Mouse (Mus musculus) kidney, adult 2 months (tissue): ENCODE results near the gene Stxbp2. TPM values are rescaled to one million over a fixed set of nuclear protein-coding genes. Genes with fewer than 3 reads are reported as not detected.

Experiments
- DNase-seq: peaks from one replicate; pipeline ENCODE4 v3.0.0; 2021
- H3K27ac ChIP-seq: fragments of 200-500 bp; 2 replicates; pipeline ENCODE4 v1.5.1; 2012; ENCODE audit warnings: low read depth, low read length, control low read depth, inconsistent platforms; ENCODE audit not compliant: insufficient read depth
- H3K27me3 ChIP-seq: fragments of 200-500 bp; replicated peaks from 2 replicates; pipeline ENCODE4 v1.6.1; 2012; ENCODE audit warnings: mild to moderate bottlenecking, moderate library complexity, low read length, inconsistent platforms; ENCODE audit not compliant: control insufficient read depth, insufficient read depth
- H3K36me3 ChIP-seq: fragments of 200-500 bp; 2 replicates; pipeline ENCODE4 v1.6.1; 2012; ENCODE audit warnings: mild to moderate bottlenecking, moderate library complexity, low read length, inconsistent platforms; ENCODE audit not compliant: control insufficient read depth, insufficient read depth
- H3K4me1 ChIP-seq: fragments of 200-500 bp; 2 replicates; pipeline ENCODE4 v1.6.1; 2011; ENCODE audit warnings: low read length; ENCODE audit not compliant: control insufficient read depth, insufficient read depth
- H3K4me3 ChIP-seq: fragments of 200-500 bp; 2 replicates; pipeline ENCODE4 v1.5.1; 2011; ENCODE audit warnings: mild to moderate bottlenecking, low read depth, low read length, control low read depth; ENCODE audit not compliant: insufficient read depth
- CTCF ChIP-seq: fragments of 200-500 bp; conservative IDR thresholded peaks from 2 replicates; pipeline ENCODE4 v1.5.1; 2011; ENCODE audit warnings: low read depth, mild to moderate bottlenecking, control low read depth, low read length, moderate library complexity, mixed read lengths; ENCODE audit not compliant: insufficient read depth, insufficient read length
- POLR2A ChIP-seq: fragments of 200-500 bp; IDR thresholded peaks from one replicate; pipeline ENCODE4 v1.6.1; 2011; ENCODE audit warnings: low read depth, low read length, control low read depth
- WGBS: fragments of 180-500 bp; shearing (Covaris S2); methylation state at CpG from one replicate; pipeline ENCODE4 v1.1.7; 2018; 5-methylcytosine and 5-hydroxymethylcytosine counted together
- polyA plus RNA-seq: library from polyadenylated mRNA; depleted of rRNA; stranded (reverse); fragments of >200 nt; gene quantifications from 2 replicates; pipeline ENCODE4 v1.2.3, GENCODE M21; 2012

Gene Stxbp2
- polyA plus RNA-seq, 1 experiment, result 169 TPM

- Histone ChIP-seq H3K27me3 (no peaks in the 10 kb centered on the region), H3K36me3 (no peaks in the 10 kb centered on the region), H3K27ac (no peak within 1 kb of the TSS), H3K4me1 (no peaks in the 10 kb centered on the region; the same call in 1 of the 2 replicates), H3K4me3 (peak within 1 kb of the TSS; percentile 70)
- no peak for TF ChIP-seq POLR2A
- peak; percentile 95 for TF ChIP-seq CTCF
- DNase-seq, result peak; percentile 86
- WGBS, result under 1% methylated on average over 23 of the region's 23 CpGs
These were observed 41.3 kb downstream of the Stxbp2 start, which contains the start of gene Fcor for GRCm38 (mm10) chr8:3671980-3672491. Gene Fcor (minus strand): TSS chr8:3672362.

GRCm38 (mm10) chr8:3674671-3675070, 43.9 kb downstream of the Stxbp2 start:
- 68% methylated on average over 3 of the region's 3 CpGs for WGBS
- Histone ChIP-seq H3K27me3 (no peaks in the 10 kb centered on the region), H3K4me3 (no peak overlapping the region), H3K4me1 (peaks cover 4% of the 10 kb centered on the region; the same call in 1 of the 2 replicates), H3K27ac (no peak overlapping the region), H3K36me3 (no peaks in the 10 kb centered on the region)
- DNase-seq, result no peak
- no peak for TF ChIP-seq POLR2A
- no peak for TF ChIP-seq CTCF

- WGBS, result under 1% methylated on average over 61 of the region's 61 CpGs
- Histone ChIP-seq H3K27me3 (no peaks in the 10 kb centered on the region), H3K36me3 (no peaks in the 10 kb centered on the region), H3K4me1 (peaks cover 7% of the 10 kb centered on the region; the same call in 1 of the 2 replicates), H3K4me3 (peak within 1 kb of the TSS; percentile 89), H3K27ac (peak within 1 kb of the TSS; percentile 84)
- TF ChIP-seq CTCF, result peak; percentile 81
- TF ChIP-seq POLR2A, result peak; percentile 18
- DNase-seq, result peak; percentile 97
These were observed 45.6 kb downstream of the Stxbp2 start, which contains the start of gene Trappc5 for GRCm38 (mm10) chr8:3676131-3676992. Gene Trappc5 (plus strand): TSS chr8:3676299.

GRCm38 (mm10) chr8:3676993-3677579, 46.3 kb downstream of the Stxbp2 start:
- 2% methylated on average over 15 of the region's 15 CpGs for WGBS
- peak overlapping the region; percentile 84 for H3K27ac ChIP-seq
- peak overlapping the region; percentile 89 for H3K4me3 ChIP-seq
- peak; percentile 34 for DNase-seq
- no peaks in the 10 kb centered on the region for H3K27me3 ChIP-seq
- TF ChIP-seq POLR2A (no peak), CTCF (no peak)
- H3K36me3 ChIP-seq, result no peaks in the 10 kb centered on the region
- H3K4me1 ChIP-seq, result peaks cover 7% of the 10 kb centered on the region; the same call in 1 of the 2 replicates

- Histone ChIP-seq H3K4me1 (peaks cover 7% of the 10 kb centered on the region; the same call in 1 of the 2 replicates), H3K4me3 (no peak overlapping the region), H3K27me3 (no peaks in the 10 kb centered on the region), H3K27ac (no peak overlapping the region), H3K36me3 (no peaks in the 10 kb centered on the region)
- DNase-seq, result no peak
- TF ChIP-seq POLR2A (no peak), CTCF (no peak)
- 95% methylated on average over 23 of the region's 23 CpGs for WGBS
These were observed 48.1 kb downstream of the Stxbp2 start for GRCm38 (mm10) chr8:3678831-3679230.

- Histone ChIP-seq H3K27me3 (no peaks in the 10 kb centered on the region), H3K27ac (no peak overlapping the region), H3K4me3 (no peak overlapping the region), H3K4me1 (peaks cover 7% of the 10 kb centered on the region; the same call in 1 of the 2 replicates), H3K36me3 (no peaks in the 10 kb centered on the region)
- no peak for TF ChIP-seq CTCF
- TF ChIP-seq POLR2A, result no peak
- DNase-seq, result no peak
- 95% methylated on average over 23 of the region's 23 CpGs for WGBS
These were observed 48.5 kb downstream of the Stxbp2 start for GRCm38 (mm10) chr8:3679236-3679635.

- Histone ChIP-seq H3K4me1 (peaks cover 7% of the 10 kb centered on the region; the same call in 1 of the 2 replicates), H3K27ac (no peak overlapping the region), H3K27me3 (no peaks in the 10 kb centered on the region), H3K4me3 (no peak overlapping the region), H3K36me3 (no peaks in the 10 kb centered on the region)
- 74% methylated on average over 5 of the region's 5 CpGs for WGBS
- DNase-seq, result no peak
- no peak for TF ChIP-seq POLR2A
- TF ChIP-seq CTCF, result no peak
These were observed 48.9 kb downstream of the Stxbp2 start for GRCm38 (mm10) chr8:3679656-3680055.
